Mouse (Mus musculus) embryonic facial prominence, embryonic 12.5 days (tissue): Measurements from ENCODE around the gene Pms1. TPM values are rescaled to one million over a fixed set of nuclear protein-coding genes. Genes with fewer than 3 reads are reported as not detected.
"Not testable (repeated sequence)": the region's sequence is repeated elsewhere in the genome, so short reads cannot be mapped to it uniquely, and the experiment has no call there.

Experiments
- ATAC-seq: fragments of 200-750 bp; cut with Nextera tagmentation; 2 replicates; pipeline ENCODE4 v1.8.0; 2017; ENCODE audit not compliant: insufficient number of reproducible peaks, insufficient read depth, low FRiP score, low TSS enrichment
- H3K27ac ChIP-seq: fragments of 300-500 bp; sonication (generic); 2 replicates; pipeline ENCODE4 v1.5.1; 2016; ENCODE audit warnings: mild to moderate bottlenecking
- H3K27me3 ChIP-seq: fragments of 300-500 bp; sonication (generic); 2 replicates; pipeline ENCODE4 v1.6.1; 2016; ENCODE audit warnings: mild to moderate bottlenecking, moderate library complexity
- H3K36me3 ChIP-seq: fragments of 300-500 bp; sonication (generic); 2 replicates; pipeline ENCODE4 v1.6.1; 2016; ENCODE audit warnings: mild to moderate bottlenecking
- H3K4me1 ChIP-seq: fragments of 300-500 bp; sonication (generic); 2 replicates; pipeline ENCODE4 v1.6.1; 2016
- H3K4me2 ChIP-seq: fragments of 300-500 bp; sonication (generic); replicated peaks from 2 replicates; pipeline ENCODE4 v1.6.1; 2016; ENCODE audit warnings: mild to moderate bottlenecking, moderate library complexity
- H3K4me3 ChIP-seq: fragments of 300-500 bp; sonication (generic); 2 replicates; pipeline ENCODE4 v1.5.1; 2016; ENCODE audit warnings: mild to moderate bottlenecking
- H3K9ac ChIP-seq: fragments of 300-500 bp; sonication (generic); 2 replicates; pipeline ENCODE4 v1.6.1; 2016; ENCODE audit warnings: mild to moderate bottlenecking, moderate library complexity
- H3K9me3 ChIP-seq: fragments of 300-500 bp; sonication (generic); 2 replicates; pipeline ENCODE4 v1.6.1; 2016; ENCODE audit warnings: mild to moderate bottlenecking, moderate library complexity
- WGBS: fragments of 180-500 bp; shearing (Covaris S2); methylation state at CpG from one replicate; pipeline ENCODE4 v1.1.7; 2016; 5-methylcytosine and 5-hydroxymethylcytosine counted together
- polyA plus RNA-seq: library from polyadenylated mRNA; unstranded; fragments of >200 nt; fragmentation: Nextera tagmentation; extraction: Ambion mirVana; gene quantifications from 2 replicates; pipeline ENCODE4 v1.2.1, GENCODE M21; 2016

Pms1 gene
- polyA plus RNA-seq, 1 experiment from 2014 or later = 24.2 TPM

DNA sequence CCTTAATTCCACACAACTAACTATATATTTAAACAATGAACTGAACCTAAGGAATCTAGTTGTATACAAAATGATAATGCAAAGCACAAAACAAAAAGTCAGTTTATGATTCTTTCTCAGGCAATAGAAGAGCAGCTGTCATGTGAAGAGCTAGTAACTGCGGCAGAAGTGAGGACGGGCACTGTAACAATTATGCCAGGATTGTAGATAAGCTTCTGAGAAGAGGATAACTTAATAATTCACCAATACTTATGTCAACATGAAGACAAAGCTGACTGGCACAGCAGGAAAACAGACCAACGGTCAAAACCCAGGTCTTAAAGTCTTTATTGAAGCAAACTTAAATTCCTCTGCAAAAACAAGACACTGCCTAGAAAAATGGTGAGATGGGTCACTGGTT lies 5.6 kb downstream of the Pms1 start:
- no peak for ATAC-seq
- H3K9me3 ChIP-seq = no peaks in the 10 kb centered on the region
- H3K4me2 ChIP-seq = no peak overlapping the region
- H3K9ac ChIP-seq = no peak overlapping the region
- H3K36me3 ChIP-seq = no peaks in the 10 kb centered on the region
- H3K27me3 ChIP-seq = no peaks in the 10 kb centered on the region
- no peak overlapping the region for H3K27ac ChIP-seq
- 78% methylated on average over 3 of the region's 3 CpGs for WGBS
- H3K4me1 ChIP-seq = no peaks in the 10 kb centered on the region
- no peak overlapping the region for H3K4me3 ChIP-seq

DNA sequence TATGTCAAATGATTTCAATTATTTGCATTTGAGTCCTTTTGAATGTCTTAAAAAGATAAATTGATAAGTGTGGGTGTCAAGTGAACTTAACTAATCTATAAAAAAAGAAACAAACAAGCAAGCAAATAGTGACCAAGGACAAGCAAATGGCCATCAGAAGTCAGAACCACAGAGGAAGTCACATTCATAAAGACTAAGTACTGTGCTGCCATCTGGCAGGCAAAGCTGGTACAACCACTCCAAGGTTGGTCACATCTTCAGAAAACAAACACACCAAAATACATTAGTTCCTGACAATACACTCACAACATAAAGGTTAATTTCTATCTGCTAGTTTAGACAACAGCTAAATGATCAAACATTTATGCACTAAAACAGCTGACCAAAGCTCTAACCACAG lies 24.2 kb downstream of the Pms1 start:
- H3K4me2 ChIP-seq = no peak overlapping the region
- H3K4me3 ChIP-seq = no peak overlapping the region
- no peaks in the 10 kb centered on the region for H3K4me1 ChIP-seq
- no peaks in the 10 kb centered on the region for H3K9me3 ChIP-seq
- no peak overlapping the region for H3K27ac ChIP-seq
- no peaks in the 10 kb centered on the region for H3K36me3 ChIP-seq
- no peak overlapping the region for H3K9ac ChIP-seq
- ATAC-seq = no peak
- H3K27me3 ChIP-seq = no peaks in the 10 kb centered on the region

DNA sequence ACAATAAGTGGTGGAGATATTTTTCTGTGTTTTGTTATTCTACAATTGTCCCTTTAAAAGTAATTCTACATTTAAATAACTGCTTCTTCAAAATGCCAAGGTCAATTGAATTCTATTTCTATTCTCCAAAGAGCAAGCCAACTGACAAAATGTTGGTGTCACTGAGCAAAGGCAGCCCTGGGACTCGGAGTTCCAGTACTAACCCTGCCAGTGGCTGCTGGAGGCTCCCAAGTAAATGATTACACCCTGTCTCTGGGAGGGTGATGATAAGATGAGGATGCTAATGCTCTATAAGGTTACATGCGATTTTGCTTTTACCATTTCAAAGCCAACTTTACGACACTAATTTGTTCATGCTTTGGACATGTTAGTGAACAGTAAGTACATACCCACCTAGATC lies 26.9 kb downstream of the Pms1 start:
- no peaks in the 10 kb centered on the region for H3K4me1 ChIP-seq
- ATAC-seq = no peak
- H3K27me3 ChIP-seq = no peaks in the 10 kb centered on the region
- peaks cover 5% of the 10 kb centered on the region for H3K36me3 ChIP-seq
- H3K9ac ChIP-seq = no peak overlapping the region
- 90% methylated on average over 3 of the region's 3 CpGs for WGBS
- no peaks in the 10 kb centered on the region for H3K9me3 ChIP-seq
- H3K4me2 ChIP-seq = no peak overlapping the region
- H3K4me3 ChIP-seq = no peak overlapping the region
- H3K27ac ChIP-seq = no peak overlapping the region

DNA sequence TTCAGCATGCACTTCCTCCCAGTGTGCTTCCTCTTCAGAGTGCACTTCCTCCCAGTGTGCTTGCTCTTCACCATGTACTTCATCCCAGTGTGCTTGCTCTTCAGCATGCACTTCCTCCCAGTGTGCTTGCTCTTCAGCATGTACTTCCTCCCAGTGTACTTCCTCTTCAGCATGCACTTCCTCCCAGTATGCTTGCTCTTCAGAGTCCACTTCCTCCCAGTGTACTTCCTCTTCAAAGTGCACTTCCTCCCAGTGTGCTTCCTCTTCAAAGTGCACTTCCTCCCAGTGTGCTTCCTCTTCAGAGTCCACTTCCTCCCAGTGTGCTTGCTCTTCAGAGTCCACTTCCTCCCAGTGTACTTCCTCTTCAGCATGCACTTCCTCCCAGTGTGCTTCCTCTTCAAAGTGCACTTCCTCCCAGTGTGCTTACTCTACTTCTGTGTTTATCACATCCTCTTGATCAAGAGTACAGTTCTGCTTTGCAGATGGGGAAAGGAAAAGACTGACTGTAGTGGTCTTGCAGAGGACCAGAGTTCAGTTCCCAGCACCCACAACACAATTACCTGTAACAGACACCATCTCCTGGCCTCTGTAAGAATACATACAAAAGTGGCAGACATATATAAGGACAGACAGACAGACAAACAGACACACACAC lies 31.7 kb downstream of the Pms1 start:
- H3K9ac ChIP-seq, ATAC-seq, H3K4me1 ChIP-seq, H3K9me3 ChIP-seq, H3K36me3 ChIP-seq, H3K27me3 ChIP-seq, H3K4me2 ChIP-seq, H3K27ac ChIP-seq, H3K4me3 ChIP-seq: not testable (repeated sequence)

DNA sequence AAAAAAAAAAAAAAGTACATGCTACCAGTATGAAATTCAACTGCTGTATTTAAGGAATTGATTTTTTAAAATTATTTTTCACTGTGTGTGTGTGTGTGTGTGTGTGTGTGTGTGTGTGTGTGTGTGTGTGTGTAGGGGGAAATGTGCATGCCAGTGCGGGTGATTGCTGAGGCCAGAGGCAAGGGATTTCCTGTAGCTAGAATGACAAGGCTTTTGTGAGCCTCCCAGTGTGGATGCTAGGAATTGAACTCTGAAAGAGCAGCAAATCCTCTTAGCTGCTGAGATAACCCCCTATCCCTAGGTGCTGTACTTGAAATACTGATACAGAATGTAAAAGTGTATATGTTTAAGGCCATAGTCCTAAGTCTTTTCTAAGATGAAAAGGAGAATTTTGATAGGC lies 70.8 kb downstream of the Pms1 start:
- no peaks in the 10 kb centered on the region for H3K27me3 ChIP-seq
- no peaks in the 10 kb centered on the region for H3K4me1 ChIP-seq
- H3K36me3 ChIP-seq = no peaks in the 10 kb centered on the region
- H3K27ac ChIP-seq = no peak overlapping the region
- 25% methylated on average over 1 of the region's 1 CpGs for WGBS
- no peaks in the 10 kb centered on the region for H3K9me3 ChIP-seq
- ATAC-seq = no peak
- no peak overlapping the region for H3K4me3 ChIP-seq
- H3K9ac ChIP-seq = no peak overlapping the region
- no peak overlapping the region for H3K4me2 ChIP-seq

DNA sequence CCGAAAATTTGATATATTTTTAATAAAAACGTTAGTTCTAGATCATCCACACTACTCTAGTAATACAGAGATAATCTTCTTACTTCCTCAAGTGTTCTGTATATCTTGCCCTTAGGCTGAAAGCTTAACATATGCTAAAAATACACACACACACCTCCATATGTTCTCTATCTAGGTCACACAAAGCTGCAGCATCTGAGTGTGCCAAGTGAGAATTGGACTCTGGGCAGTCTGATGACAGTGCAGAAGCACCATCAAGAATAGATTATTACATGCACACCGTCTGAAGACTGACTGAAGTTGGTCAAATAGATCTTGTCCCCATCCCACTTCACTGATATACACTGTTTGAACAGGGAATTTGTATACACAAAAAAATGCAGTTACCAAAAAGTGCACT lies 71.2 kb downstream of the Pms1 start:
- H3K36me3 ChIP-seq = no peaks in the 10 kb centered on the region
- 85% methylated on average over 3 of the region's 3 CpGs for WGBS
- no peak overlapping the region for H3K4me2 ChIP-seq

DNA sequence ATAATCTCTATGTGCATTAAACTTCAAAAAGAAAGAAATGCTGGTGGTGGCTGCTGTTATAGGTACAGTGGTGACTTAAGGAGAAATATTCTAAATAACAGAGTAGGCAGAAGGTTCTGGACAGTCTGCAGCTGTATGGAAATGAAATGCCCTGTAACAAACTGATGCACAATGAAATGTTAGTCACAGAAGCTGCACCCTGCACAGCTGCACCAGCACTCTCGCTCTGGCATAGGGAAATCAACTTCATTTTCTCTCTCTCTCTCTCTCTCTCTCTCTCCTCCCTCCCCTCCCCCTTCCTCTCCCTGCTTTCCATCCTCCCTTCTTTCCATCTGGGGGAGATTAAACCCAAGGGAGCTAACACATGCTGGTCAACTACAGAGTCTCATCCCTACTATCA lies 72.0 kb downstream of the Pms1 start:
- no peaks in the 10 kb centered on the region for H3K36me3 ChIP-seq
- H3K9me3 ChIP-seq = no peaks in the 10 kb centered on the region
- no peak overlapping the region for H3K4me2 ChIP-seq
- no peak for ATAC-seq
- H3K27me3 ChIP-seq = no peaks in the 10 kb centered on the region
- WGBS = 69% methylated on average over 1 of the region's 1 CpGs
- no peak overlapping the region for H3K4me3 ChIP-seq
- no peak overlapping the region for H3K9ac ChIP-seq
- no peaks in the 10 kb centered on the region for H3K4me1 ChIP-seq
- no peak overlapping the region for H3K27ac ChIP-seq

More for the DNA sequence above, 71.2 kb downstream of the Pms1 start:
- H3K27me3 ChIP-seq = no peaks in the 10 kb centered on the region
- H3K4me3 ChIP-seq = no peak overlapping the region
- no peaks in the 10 kb centered on the region for H3K9me3 ChIP-seq
- ATAC-seq = no peak
- H3K27ac ChIP-seq = no peak overlapping the region
- H3K9ac ChIP-seq = no peak overlapping the region
- no peaks in the 10 kb centered on the region for H3K4me1 ChIP-seq

DNA sequence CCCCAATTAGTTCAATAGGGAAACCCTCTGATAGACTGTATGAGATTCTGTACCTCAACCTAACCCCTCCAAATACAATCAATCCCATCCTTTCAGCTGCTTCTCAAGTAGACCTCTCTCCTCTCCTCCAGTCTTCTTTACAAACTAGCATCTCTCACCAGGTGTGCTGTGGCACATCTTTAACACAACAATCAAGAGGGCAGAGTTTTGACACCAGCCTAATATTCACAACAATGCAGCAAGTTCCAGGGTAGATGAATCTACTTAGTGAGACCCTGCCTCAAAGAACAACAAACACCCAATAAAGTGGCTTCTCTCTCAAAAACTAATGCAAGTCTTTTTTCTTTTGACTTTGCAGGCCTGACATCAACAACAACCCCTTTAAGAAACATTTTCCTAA lies 86.7 kb downstream of the Pms1 start:
- H3K4me1 ChIP-seq = no peaks in the 10 kb centered on the region
- H3K27me3 ChIP-seq = no peaks in the 10 kb centered on the region
- no peaks in the 10 kb centered on the region for H3K9me3 ChIP-seq
- H3K4me2 ChIP-seq = no peak overlapping the region
- H3K27ac ChIP-seq = no peak overlapping the region
- 0 out of 2 replicates have a peak, but pooled peaks cover 6% of the 10 kb centered on the region for H3K36me3 ChIP-seq
- no peak for ATAC-seq
- H3K9ac ChIP-seq = no peak overlapping the region
- no peak overlapping the region for H3K4me3 ChIP-seq

DNA sequence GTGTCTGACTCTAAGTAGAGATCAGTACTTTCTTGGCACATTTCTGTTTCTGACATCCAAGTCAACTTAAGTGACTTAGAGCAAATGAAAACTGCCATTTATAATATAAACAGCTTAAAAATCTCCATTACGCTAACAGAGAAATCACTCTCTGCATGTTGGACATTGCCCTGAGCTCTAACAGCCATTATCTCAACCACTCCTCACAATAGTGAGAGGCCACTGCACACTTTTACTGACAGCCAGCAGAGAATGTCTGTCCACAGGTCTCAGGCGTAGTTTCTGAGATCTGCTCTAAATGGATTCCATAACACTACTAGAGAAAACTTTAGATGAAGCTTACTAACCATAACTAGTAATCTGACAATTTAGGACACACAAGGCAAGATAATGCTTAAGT lies 92.9 kb downstream of the Pms1 start:
- Histone ChIP-seq H3K9me3 (no peaks in the 10 kb centered on the region), H3K27ac (no peak overlapping the region), H3K27me3 (peaks cover 9% of the 10 kb centered on the region; the same call in 1 of the 2 replicates), H3K36me3 (no peaks in the 10 kb centered on the region), H3K4me3 (no peak overlapping the region), H3K4me1 (peaks cover 2% of the 10 kb centered on the region; the same call in 1 of the 2 replicates), H3K4me2 (no peak overlapping the region), H3K9ac (no peak overlapping the region)
- WGBS = 88% methylated on average over 2 of the region's 2 CpGs
- ATAC-seq = no peak

DNA sequence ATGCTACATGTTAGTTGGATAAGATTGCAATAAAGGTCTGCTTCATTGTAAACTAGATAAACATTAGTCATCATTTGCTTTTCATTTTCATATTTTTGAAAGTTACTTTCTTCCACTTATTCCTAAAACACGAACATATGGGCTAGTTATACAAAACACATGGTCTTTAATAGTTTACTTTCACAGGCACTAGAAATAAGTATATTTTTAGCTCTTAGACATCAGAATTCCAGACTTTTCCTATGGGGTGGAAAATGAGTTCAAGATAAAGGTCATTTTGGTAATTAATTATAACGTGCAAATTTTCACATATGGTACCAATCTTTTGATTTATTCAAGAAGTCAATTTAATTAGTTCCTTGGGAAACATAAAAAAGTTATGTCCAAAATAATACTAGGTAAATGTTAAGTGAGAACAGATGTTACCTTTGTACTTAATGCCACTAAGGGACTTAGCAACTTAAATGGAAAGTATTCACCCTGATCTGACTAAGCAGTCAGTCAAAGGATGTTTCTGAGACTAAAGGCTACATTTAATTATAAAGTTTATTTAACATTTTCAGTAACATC lies 95.1 kb downstream of the Pms1 start:
- Histone ChIP-seq H3K4me1 (peaks cover 2% of the 10 kb centered on the region; the same call in 1 of the 2 replicates), H3K27me3 (peaks cover 13% of the 10 kb centered on the region; the same call in 1 of the 2 replicates), H3K36me3 (no peaks in the 10 kb centered on the region), H3K27ac (no peak overlapping the region), H3K9ac (no peak overlapping the region), H3K4me3 (no peak overlapping the region), H3K4me2 (no peak overlapping the region), H3K9me3 (no peaks in the 10 kb centered on the region)
- WGBS = 26% methylated on average over 2 of the region's 2 CpGs
- ATAC-seq = no peak

DNA sequence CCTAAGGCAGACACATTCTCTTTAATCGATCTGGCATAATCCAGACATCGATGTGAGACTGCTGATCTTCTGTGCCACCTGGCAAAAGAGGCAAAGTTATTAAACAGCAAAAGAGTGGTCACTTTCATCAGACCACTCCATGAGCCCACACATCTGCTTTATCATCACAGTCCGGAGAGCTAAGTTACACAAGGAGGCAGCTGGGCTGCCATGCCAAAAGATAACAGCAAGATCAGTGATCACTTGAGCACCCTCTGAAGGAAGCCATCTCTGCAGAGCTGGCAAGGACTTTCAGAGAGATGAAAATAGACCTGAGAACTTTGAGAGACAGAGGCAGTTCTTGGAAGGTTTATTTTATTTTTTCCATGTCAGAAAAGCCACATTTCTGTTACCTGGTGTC lies 102.3 kb downstream of the Pms1 start:
- no peaks in the 10 kb centered on the region for H3K36me3 ChIP-seq
- ATAC-seq = no peak
- H3K4me2 ChIP-seq = no peak overlapping the region
- H3K4me3 ChIP-seq = no peak overlapping the region
- H3K27me3 ChIP-seq = 0 out of 2 replicates have a peak, but pooled peaks cover 4% of the 10 kb centered on the region
- H3K9me3 ChIP-seq = no peaks in the 10 kb centered on the region
- no peak overlapping the region for H3K27ac ChIP-seq
- H3K4me1 ChIP-seq = no peaks in the 10 kb centered on the region
- no peak overlapping the region for H3K9ac ChIP-seq
- 91% methylated on average over 3 of the region's 3 CpGs for WGBS

DNA sequence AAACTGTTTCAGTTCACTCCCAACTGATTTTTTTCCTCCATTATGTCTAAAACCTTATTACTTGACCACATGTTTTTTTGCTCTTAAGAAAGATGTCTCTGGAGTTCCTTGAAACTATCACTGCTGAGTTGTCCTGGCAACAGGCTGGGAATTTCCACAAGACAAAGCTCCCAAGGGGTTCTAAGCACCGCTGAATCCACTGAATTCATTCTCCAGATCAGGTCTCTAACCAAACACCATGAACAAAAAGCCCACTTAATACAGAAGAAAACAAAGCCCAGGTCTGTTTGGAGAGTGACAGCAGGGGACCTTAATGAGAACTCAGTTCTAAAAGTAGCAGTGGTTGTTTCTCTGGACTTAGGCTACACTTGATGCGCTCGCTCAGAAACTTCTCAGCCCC lies 105.6 kb downstream of the Pms1 start:
- Histone ChIP-seq H3K27ac (no peak overlapping the region), H3K9me3 (no peaks in the 10 kb centered on the region), H3K4me2 (no peak overlapping the region), H3K36me3 (peaks cover 6% of the 10 kb centered on the region; the same call in 1 of the 2 replicates), H3K27me3 (no peaks in the 10 kb centered on the region), H3K9ac (no peak overlapping the region), H3K4me1 (no peaks in the 10 kb centered on the region), H3K4me3 (no peak overlapping the region)
- ATAC-seq = no peak
- WGBS = 64% methylated on average over 3 of the region's 3 CpGs
